Mouse (Mus musculus) intestine, embryonic 14.5 days (tissue): Measurements from ENCODE around the gene Dnmt3b. TPM values are rescaled to one million over a fixed set of nuclear protein-coding genes. Genes with fewer than 3 reads are reported as not detected.
"Not testable (repeated sequence)": the region's sequence is repeated elsewhere in the genome, so short reads cannot be mapped to it uniquely, and the experiment has no call there.

Experiments used
- ATAC-seq: fragments of 200-750 bp; cut with Nextera tagmentation; replicated peaks from 2 replicates; pipeline ENCODE4 v1.8.0; 2017; ENCODE audit warnings: low read depth, moderate number of reproducible peaks, moderate TSS enrichment, moderate library complexity; ENCODE audit not compliant: low FRiP score, low TSS enrichment
- DNase-seq: peaks from one replicate; pipeline ENCODE4 v3.0.0-alpha.2; 2018; ENCODE audit warnings: low spot score
- H3K27ac ChIP-seq: fragments of 300-500 bp; sonication (generic); 2 replicates; pipeline ENCODE4 v1.5.1; 2014; ENCODE audit warnings: low read depth, mild to moderate bottlenecking, control low read depth
- H3K27me3 ChIP-seq: fragments of 300-500 bp; sonication (generic); replicated peaks from 2 replicates; pipeline ENCODE4 v1.6.1; 2014; ENCODE audit warnings: low read length, control low read depth; ENCODE audit not compliant: control insufficient read depth, insufficient read depth
- H3K36me3 ChIP-seq: fragments of 300-500 bp; sonication (generic); 2 replicates; pipeline ENCODE4 v1.6.1; 2014; ENCODE audit warnings: low read length, control low read depth; ENCODE audit not compliant: control insufficient read depth, insufficient read depth
- H3K4me1 ChIP-seq: fragments of 300-500 bp; sonication (generic); replicated peaks from 2 replicates; pipeline ENCODE4 v1.6.1; 2014; ENCODE audit warnings: low read length, control low read depth, mixed read lengths; ENCODE audit not compliant: control insufficient read depth, insufficient read depth
- H3K4me2 ChIP-seq: fragments of 300-500 bp; sonication (generic); 2 replicates; pipeline ENCODE4 v1.6.1; 2014; ENCODE audit warnings: low read length
- H3K4me3 ChIP-seq: fragments of 300-500 bp; sonication (generic); 2 replicates; pipeline ENCODE4 v1.5.1; 2014; ENCODE audit warnings: low read depth, low read length, control low read depth, mixed read lengths
- H3K9ac ChIP-seq: fragments of 300-500 bp; sonication (generic); 2 replicates; pipeline ENCODE4 v1.6.1; 2014; ENCODE audit warnings: mild to moderate bottlenecking, low read length
- H3K9me3 ChIP-seq: fragments of 300-500 bp; sonication (generic); 2 replicates; pipeline ENCODE4 v1.6.1; 2016; ENCODE audit warnings: low read length, control low read depth; ENCODE audit not compliant: control insufficient read depth
- WGBS: fragments of 180-500 bp; shearing (Covaris S2); extraction: QIAGEN DNeasy Blood & Tissue Kit; methylation state at CpG from one replicate; pipeline ENCODE4 v1.1.7; 2014; 5-methylcytosine and 5-hydroxymethylcytosine counted together
- polyA plus RNA-seq: library from polyadenylated mRNA; unstranded; fragments of >200 nt; fragmentation: Nextera tagmentation; extraction: Ambion mirVana; gene quantifications from 2 replicates; pipeline ENCODE4 v1.2.1, GENCODE M21; 2014

Dnmt3b gene
- polyA plus RNA-seq, 1 experiment from 2014 or later = 10.9 TPM

- DNase-seq (no peak), ATAC-seq (no peak)
- Histone ChIP-seq H3K36me3 (no peaks in the 10 kb centered on the region), H3K27ac (peak overlapping the region; percentile 11; the same call in 1 of the 2 replicates), H3K4me2 (no peak overlapping the region), H3K9ac (no peak overlapping the region), H3K27me3 (no peaks in the 10 kb centered on the region), H3K9me3 (no peaks in the 10 kb centered on the region), H3K4me1 (no peaks in the 10 kb centered on the region), H3K4me3 (no peak overlapping the region)
- 55% methylated on average over 3 of the region's 3 CpGs for WGBS
Observed at GRCm38 (mm10) chr2:153712646-153713091, 63.4 kb downstream of the Dnmt3b start.

- H3K9ac ChIP-seq = no peak overlapping the region
- DNase-seq (no peak), ATAC-seq (peak; percentile 54; the same call in 1 of the 2 replicates)
- H3K4me2 ChIP-seq = no peak overlapping the region
- 47% methylated on average over 4 of the region's 4 CpGs for WGBS
- H3K9me3 ChIP-seq = no peaks in the 10 kb centered on the region
- H3K36me3 ChIP-seq = no peaks in the 10 kb centered on the region
- H3K27ac ChIP-seq = 0 out of 2 replicates have a peak overlapping the region, but pooled peaks have one; percentile 11
- no peak overlapping the region for H3K4me3 ChIP-seq
- no peaks in the 10 kb centered on the region for H3K4me1 ChIP-seq
- no peaks in the 10 kb centered on the region for H3K27me3 ChIP-seq
Observed at GRCm38 (mm10) chr2:153713227-153713626, 64.0 kb downstream of the Dnmt3b start.

- H3K27ac ChIP-seq, H3K4me3 ChIP-seq, H3K27me3 ChIP-seq, H3K36me3 ChIP-seq, H3K9me3 ChIP-seq, ATAC-seq, H3K4me1 ChIP-seq, H3K4me2 ChIP-seq, DNase-seq, H3K9ac ChIP-seq: not testable (repeated sequence)
- WGBS = 74% methylated on average over 3 of the region's 3 CpGs
Observed at GRCm38 (mm10) chr2:153717861-153718260, 68.6 kb downstream of the Dnmt3b start.

GRCm38 (mm10) chr2:153723098-153723497 is 73.8 kb downstream of the Dnmt3b start:
- no peak overlapping the region for H3K27ac ChIP-seq
- H3K4me1 ChIP-seq = no peaks in the 10 kb centered on the region
- H3K4me3 ChIP-seq = no peak overlapping the region
- WGBS = 66% methylated on average over 1 of the region's 1 CpGs
- H3K9ac ChIP-seq = no peak overlapping the region
- no peaks in the 10 kb centered on the region for H3K36me3 ChIP-seq
- no peak for DNase-seq
- H3K4me2 ChIP-seq = no peak overlapping the region
- no peaks in the 10 kb centered on the region for H3K9me3 ChIP-seq
- no peaks in the 10 kb centered on the region for H3K27me3 ChIP-seq
- no peak for ATAC-seq

GRCm38 (mm10) chr2:153724424-153724823 is 75.2 kb downstream of the Dnmt3b start:
- no peak overlapping the region for H3K9ac ChIP-seq
- H3K9me3 ChIP-seq = no peaks in the 10 kb centered on the region
- no peak overlapping the region for H3K4me2 ChIP-seq
- H3K27me3 ChIP-seq = no peaks in the 10 kb centered on the region
- DNase-seq (no peak), ATAC-seq (no peak)
- no peaks in the 10 kb centered on the region for H3K4me1 ChIP-seq
- no peaks in the 10 kb centered on the region for H3K36me3 ChIP-seq
- no peak overlapping the region for H3K4me3 ChIP-seq
- H3K27ac ChIP-seq = no peak overlapping the region
- WGBS = 93% methylated on average over 2 of the region's 2 CpGs

DNA sequence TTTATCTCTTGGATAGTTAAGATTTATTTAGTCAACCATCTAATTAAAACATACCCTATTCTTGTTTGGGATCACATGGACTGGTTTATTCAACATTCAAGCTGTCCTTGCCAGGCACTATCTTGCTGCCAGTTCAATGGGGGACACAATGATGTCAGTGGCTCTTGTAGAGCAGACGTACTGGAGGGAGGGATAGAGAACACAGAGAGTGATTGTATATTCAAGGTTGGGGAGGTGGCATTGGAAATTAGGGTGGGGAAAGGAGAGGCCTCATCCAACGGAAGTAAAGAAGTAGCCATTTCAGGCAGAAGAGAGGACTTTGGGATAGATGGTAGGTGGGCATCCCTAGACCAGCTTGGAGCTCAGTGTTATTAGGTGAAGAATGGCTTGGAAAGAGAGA is 75.6 kb downstream of the Dnmt3b start:
- H3K9ac ChIP-seq = no peak overlapping the region
- H3K36me3 ChIP-seq = no peaks in the 10 kb centered on the region
- H3K4me2 ChIP-seq = no peak overlapping the region
- no peak overlapping the region for H3K4me3 ChIP-seq
- ATAC-seq (no peak), DNase-seq (no peak)
- WGBS = 89% methylated on average over 2 of the region's 2 CpGs
- H3K4me1 ChIP-seq = no peaks in the 10 kb centered on the region
- H3K27ac ChIP-seq = no peak overlapping the region
- no peaks in the 10 kb centered on the region for H3K27me3 ChIP-seq
- H3K9me3 ChIP-seq = no peaks in the 10 kb centered on the region

GRCm38 (mm10) chr2:153725291-153725690 is 76.0 kb downstream of the Dnmt3b start:
- H3K4me2 ChIP-seq = no peak overlapping the region
- no peaks in the 10 kb centered on the region for H3K9me3 ChIP-seq
- H3K4me1 ChIP-seq = no peaks in the 10 kb centered on the region
- no peak overlapping the region for H3K27ac ChIP-seq
- WGBS = 90% methylated on average over 4 of the region's 4 CpGs
- no peak overlapping the region for H3K4me3 ChIP-seq
- no peaks in the 10 kb centered on the region for H3K36me3 ChIP-seq
- no peaks in the 10 kb centered on the region for H3K27me3 ChIP-seq
- DNase-seq = no peak
- no peak overlapping the region for H3K9ac ChIP-seq
- no peak for ATAC-seq

GRCm38 (mm10) chr2:153734033-153734432 is 84.8 kb downstream of the Dnmt3b start:
- Histone ChIP-seq H3K36me3 (no peaks in the 10 kb centered on the region), H3K9ac (no peak overlapping the region), H3K4me2 (no peak overlapping the region), H3K9me3 (no peaks in the 10 kb centered on the region), H3K27me3 (no peaks in the 10 kb centered on the region), H3K27ac (no peak overlapping the region), H3K4me1 (no peaks in the 10 kb centered on the region), H3K4me3 (no peak overlapping the region)
- no peak for DNase-seq
- 76% methylated on average over 4 of the region's 4 CpGs for WGBS
- no peak for ATAC-seq
